Mouse (Mus musculus) monocyte, adult 5-6 weeks (primary cell): Measurements from ENCODE around the gene Gli3. TPM values are rescaled to one million over a fixed set of nuclear protein-coding genes. Genes with fewer than 3 reads are reported as not detected.

Source experiments
- ATAC-seq: fragments of 153-309, 156-312 bp; replicated peaks from 2 replicates; pipeline ENCODE4 v1.8.0; 2017; ENCODE audit warnings: mild to moderate bottlenecking; ENCODE audit not compliant: low TSS enrichment, insufficient number of reproducible peaks, severe bottlenecking, poor library complexity, low FRiP score
- total RNA-seq: library from RNA; stranded (forward); fragments of 200-1000, 200-491, 200-594 nt; gene quantifications from 3 replicates; pipeline ENCODE4 v1.2.3, GENCODE M21; 2017

Gene Gli3
- total RNA-seq, 1 experiment from 2014 or later, result not detected

DNA sequence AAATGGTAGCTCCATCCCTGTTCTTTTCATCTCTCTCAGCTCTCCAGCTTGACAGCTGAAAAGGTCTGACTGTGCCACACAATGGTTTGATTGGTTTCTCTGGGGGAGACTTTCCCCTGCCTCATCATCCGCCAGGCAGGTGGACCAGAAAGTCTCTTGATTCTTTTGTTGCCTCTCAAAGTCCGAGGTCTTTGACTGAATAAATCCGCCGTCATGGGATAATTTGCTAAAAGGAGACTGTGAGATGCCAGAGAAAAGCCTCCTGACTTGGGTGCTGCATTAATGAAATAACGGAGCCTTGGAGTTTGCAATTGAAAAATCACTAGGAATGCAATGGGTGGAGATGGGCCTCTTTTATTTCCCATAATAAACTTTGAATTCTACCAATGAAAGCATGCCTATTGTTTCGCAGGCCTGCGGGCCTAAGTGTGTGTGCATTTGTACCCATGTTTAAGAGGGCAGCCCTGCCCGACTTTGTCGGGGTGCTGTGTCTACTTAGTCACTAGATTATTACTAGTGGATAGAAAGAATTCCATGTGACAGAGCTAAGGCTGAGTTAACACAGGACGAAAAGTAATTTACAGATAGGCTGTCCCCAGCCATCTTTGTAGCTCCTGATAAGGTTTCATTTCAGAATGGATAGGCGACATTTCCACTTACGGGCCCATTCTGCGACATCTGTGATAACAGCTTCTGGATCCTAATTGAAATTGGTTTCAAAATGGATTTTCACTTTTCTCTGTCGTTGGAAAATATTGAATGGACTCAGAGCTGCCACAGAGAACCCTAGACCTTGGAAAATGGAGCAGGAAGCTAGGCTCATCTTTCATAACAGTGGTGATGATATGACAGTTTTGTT lies 23.2 kb downstream of the Gli3 start:
- no peak for ATAC-seq

DNA sequence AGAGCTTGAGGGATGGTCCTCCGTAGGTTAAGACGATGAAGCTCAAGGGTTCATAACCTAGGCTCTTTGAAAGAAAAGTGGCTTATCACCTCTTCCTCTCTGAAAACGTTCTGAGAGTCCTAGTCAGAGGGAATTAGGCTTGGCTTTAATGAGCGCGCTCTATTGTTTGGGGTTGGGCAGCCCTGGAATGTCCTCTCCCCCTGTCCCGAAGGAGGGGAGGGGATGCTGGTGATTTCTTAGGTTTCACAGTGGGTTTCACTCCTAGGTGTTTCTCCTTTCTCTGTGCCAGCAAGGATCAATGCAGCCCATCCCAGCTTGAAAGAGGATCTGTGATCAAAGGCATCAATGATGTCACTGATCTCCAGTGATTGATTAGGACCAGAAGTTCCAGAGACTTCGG lies 24.3 kb downstream of the Gli3 start:
- no peak for ATAC-seq

DNA sequence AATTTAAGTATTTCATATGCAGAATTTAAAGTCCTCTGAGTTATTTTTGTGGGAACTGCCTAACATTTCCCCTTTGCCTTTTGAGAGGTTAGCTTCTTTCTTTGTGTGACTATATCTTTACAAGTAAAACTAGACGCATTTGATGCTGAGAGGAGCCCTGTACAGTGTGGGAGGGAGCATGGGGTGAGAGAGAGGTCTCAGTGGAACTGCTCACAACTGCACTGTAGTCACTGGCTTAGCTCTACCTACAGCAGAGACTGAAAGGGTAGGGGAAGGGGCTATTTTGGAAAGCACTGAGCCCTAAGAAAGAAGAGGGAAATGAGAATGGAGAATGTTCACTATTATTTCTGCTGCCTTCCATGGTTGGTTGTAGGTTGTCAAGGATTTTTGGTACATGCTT lies 25.0 kb downstream of the Gli3 start:
- no peak for ATAC-seq

DNA sequence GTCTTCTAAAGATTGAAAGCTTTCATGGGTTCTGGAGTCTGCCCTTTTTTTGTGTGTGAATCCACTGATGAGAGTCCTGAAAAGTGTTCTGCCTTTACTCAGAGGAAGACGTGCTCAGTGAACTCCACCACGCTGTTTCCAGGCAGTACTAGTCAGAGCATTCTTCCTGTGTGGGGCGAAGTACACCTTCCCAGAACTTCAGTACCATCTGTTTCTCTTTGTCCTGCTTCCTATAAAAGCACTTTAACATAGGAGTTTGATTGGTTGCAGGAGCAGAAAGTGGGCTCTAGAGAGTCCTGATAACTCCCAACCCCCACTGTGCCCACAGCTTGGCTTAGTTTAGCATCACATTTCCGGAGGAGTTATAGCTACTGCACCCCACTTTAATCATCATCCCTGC lies 32.8 kb downstream of the Gli3 start:
- no peak for ATAC-seq

DNA sequence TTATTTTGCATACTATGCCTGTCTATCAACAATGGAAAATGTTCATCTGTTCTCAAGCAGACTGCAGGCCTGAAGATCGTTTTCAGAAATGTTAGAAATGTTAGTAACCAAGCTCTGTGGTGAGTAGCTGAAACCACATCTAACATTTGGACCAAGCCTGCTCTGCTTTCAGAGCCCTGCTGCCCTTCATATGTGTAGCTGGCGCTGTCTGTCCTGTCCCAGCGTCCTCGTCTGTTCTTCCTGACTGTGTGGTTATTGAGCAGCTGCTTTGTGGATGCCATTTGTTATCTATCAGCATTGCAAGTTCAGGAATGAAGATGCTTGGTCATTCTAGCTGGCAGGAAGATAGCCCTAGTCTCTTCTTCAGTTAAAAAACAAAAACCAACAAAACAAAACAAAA lies 35.3 kb downstream of the Gli3 start:
- ATAC-seq, result no peak

DNA sequence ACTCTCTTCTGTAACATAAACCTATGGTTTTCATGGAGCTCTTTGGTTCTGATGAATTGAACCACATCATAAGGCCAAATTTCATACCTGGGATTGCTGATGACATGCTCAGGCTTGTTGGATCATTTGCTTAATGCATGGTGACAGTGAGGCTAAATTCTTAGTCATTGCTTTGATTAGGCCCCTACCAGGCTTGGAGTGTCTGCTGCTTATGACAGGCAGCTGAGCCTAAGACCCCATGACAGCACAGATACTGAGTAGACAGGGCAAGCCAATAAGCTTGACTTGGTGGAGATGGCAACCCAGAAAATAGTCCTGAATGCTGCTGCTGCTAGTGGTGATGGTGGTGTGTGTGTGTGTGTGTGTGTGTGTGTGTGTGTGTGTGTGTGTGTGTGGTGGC lies 47.9 kb downstream of the Gli3 start:
- ATAC-seq, result no peak

DNA sequence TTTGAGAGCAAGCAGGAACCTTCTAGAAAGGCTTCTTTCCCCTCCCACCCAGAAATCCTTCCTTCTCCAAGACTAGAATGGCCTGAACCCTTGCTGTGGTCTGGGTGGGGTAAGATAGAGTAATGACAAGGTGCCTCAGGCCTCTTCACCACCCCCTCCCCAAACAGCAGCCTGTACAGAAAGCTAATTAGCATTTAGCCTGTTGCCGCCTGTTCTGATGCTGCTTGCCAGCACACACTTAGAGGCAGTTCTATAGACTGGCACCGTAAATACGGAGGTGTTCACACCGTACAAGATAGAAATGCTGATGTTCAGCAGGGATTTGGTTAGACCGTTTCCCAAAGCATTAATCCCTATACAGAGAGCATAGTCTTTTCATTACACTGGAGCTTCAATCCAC lies 50.1 kb downstream of the Gli3 start:
- no peak for ATAC-seq

DNA sequence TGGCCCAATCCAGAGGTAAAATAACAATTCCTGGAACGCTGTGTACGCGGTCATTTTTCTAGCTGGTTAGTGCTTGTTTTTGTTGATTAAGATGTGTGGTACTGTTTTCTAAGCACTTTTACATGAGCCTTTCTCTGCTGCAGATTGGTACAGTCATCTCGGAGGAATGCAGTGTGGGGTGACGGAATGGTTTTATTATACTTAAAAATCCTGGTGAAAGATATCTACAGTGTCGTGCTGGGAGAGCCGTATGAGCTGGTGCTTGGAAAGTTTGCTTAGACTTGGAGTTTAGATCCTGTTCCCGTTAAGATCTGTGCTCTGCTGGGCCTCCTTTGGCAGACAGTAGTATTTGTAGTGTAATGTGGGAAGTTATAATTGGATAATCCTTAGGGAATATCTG lies 51.0 kb downstream of the Gli3 start:
- no peak for ATAC-seq

DNA sequence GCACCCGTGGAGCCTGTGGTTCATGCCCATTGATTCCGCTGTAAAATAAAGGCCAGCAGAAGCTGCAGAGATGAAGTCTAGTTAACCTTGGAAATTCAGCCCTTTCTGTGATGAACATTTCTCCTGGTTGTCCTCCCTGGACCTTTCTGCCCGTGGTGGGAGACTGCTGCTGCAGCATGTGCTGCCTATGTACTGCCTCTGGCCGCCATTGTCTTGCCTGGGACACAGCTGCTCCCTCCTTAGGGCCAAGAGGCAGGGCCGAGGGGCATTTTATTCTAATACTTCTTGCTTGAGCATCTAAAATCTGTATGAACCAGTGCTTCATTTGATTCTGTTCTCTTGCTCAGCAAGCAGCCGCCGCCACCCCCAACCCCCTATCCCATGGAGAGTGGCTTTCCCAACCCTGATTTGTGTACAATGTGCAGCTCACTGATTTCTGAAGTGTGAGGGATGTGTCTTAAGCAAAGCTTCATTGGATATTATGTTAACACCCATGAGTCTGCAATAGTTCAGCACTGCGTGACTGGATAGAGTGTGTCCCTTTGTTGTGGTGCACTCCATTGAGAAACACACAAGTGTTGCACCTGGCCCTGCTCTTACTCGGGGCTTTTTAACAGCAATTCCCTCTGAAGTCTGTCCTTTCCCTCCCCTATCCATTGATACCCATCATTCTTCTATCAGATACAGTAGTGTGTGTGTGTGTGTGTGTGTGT lies 54.2 kb downstream of the Gli3 start:
- ATAC-seq, result no peak

DNA sequence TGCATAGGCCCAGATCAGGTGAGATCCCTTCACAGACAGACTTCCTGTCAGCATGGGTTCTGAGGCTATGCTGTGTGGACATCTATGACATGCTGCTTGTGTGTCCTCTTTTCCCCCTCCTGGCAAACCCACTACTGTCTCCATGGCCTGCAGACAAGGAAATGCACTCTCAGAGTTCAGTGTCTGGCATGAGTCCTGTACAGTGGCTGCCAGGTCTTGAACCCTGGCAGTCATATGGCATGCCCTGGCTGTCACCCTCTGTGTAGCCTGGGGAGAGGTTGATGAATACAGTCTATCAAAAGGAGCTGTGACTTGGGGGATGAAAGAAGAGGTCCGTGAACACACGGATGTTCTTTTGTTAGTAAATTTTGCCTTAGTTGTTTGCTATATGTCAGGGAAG lies 57.3 kb downstream of the Gli3 start:
- ATAC-seq, result no peak

DNA sequence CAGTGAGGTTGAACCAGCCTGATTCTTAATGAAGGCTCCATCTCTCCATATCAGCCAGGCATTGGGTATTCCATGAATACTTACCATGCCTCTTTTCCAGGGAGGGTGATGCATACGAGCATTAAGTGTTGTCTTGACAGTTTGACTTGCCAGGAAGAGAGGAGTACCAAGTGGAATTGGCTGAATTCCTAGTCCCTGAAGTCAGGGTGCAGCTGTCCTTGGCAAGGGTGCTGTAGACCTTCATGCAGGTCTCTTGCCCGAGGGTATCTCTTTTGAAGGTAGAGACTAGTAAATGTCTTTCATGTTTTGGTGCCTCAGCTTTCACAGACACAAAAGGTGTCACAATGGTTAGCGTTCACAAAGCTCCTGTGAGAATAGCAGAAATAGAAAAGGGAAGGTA lies 59.1 kb downstream of the Gli3 start:
- ATAC-seq, result no peak

DNA sequence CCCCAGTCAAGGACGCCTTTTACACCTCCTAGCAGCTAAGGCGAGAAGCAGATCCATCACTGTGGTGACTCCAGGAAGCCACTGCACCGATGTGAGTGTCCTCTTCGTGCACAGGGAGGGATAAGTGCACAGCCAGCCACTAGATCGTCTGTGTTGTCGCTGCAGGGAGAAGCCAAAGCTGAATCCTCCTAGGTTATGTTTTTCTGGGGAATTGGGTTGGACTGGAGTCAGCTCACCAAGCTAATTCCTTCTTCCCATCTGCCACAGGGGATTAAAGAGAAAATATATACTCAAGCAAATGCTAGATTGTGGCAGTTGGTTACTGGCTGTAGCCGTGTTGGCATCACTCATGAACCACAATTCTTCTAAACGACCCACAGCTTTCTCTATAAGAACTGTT lies 61.2 kb downstream of the Gli3 start:
- ATAC-seq, result no peak

DNA sequence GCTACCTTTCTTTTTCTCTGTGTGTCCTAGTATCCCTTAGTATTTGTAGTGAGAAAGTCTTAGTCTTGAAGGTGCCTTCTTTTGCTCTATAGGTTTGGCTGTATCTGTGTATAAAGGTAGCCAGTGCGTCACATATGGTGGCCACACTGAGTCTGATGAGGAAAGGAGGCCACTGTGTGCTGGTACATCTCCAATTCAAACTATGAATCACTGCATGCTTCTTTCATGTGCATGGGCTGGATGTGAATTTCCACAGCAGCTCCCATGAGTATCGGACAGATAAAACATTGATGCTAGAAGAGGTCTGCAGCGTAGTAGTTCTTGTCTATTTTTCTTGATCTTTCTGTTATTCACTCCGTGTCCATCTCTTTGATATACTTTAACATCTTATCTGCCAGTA lies 63.7 kb downstream of the Gli3 start:
- ATAC-seq, result no peak

DNA sequence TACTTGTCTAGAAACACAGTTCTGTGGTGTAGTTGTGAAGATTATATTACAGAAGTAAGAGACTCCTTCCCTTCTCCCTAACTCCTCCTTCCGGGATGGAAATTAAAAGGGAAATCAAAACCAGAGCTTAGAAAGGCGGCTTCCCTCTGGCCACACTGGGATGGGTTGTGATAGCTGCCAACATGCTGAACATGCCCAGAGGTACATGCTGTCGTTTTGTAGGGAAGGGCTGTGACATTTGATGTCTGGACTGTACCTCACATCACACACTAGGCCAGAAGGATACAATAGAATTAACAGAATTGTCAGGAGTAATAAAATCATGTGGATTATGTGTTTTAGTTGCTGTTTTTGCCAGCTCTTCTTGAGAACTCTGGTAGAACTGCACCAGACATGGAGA lies 68.5 kb downstream of the Gli3 start:
- no peak for ATAC-seq

DNA sequence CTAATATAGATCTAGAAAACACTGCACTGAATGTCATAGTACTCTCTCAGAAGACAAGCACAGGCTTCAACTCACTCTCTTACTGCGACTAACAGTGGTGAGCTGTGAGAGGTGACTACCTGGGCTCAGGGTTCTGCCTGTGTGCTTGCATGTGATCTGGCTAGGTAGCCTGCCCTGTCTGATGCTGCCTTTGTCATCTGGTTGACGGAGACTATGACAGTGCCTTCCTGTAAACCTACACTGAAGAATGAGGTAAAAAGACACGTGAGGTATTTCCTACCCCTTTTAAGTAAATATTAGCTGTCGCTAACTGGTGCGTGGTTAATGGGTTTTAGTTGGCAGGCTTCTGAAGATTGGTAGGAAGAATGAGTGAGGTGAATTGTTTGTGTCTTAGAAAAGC lies 74.2 kb downstream of the Gli3 start:
- ATAC-seq, result no peak

DNA sequence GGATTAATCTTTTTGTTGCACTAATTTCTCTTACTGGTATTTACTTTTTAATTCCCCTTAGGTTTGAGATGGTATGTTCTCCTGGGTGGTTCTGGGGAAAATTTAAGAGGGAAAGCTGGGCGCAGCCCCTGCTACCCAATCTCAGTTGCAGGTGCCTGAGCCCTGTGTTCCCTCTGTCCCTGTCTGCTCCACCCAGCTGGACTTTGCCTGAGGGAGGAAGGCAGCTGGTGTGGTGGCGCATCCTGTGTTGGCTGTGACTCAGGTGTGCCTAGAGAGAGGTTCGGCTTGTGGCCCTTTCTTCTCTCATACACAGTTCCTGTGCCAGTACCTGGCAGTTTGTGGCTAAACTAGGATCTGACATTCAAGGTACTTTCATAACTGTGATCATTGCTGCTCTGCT lies 74.6 kb downstream of the Gli3 start:
- ATAC-seq, result no peak

DNA sequence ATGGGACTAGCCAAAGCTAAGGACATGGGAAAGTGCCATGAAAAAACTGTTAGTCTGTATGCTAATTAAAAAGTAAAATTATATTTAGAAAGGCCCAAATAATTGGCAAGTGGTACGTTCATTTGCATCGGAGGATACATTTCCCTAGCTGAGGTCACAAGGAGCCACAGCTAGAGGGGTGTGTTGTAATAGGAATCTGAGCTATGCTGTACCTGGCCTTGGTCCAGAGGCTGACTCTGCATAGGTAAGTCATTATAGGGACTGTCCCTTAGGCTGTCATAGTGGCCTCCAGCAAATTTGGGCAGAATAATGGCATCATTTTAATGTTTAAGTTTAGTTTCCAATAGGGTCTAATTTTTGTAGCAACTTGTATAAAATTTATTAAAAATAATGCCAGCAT lies 75.4 kb downstream of the Gli3 start:
- ATAC-seq, result no peak

DNA sequence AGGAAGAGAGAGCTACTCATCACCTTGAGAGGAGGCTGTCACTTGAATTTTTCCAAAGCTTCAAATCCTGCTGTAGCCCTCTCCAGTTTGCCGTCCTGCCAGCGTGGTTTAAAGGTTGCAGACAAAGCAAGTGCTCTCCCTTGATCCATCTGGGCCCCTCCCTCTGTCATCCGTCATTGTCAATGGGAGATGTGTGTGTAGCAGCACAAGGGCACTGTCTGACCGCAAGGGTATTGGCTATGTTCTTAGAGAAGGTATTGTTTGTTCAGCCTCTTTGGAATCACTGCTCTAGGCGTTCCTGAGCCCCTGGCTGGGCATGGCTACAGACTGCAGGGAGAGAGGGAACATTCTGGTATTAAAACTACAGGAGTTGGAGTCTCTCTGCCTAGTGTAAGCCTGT lies 79.0 kb downstream of the Gli3 start:
- ATAC-seq, result no peak

DNA sequence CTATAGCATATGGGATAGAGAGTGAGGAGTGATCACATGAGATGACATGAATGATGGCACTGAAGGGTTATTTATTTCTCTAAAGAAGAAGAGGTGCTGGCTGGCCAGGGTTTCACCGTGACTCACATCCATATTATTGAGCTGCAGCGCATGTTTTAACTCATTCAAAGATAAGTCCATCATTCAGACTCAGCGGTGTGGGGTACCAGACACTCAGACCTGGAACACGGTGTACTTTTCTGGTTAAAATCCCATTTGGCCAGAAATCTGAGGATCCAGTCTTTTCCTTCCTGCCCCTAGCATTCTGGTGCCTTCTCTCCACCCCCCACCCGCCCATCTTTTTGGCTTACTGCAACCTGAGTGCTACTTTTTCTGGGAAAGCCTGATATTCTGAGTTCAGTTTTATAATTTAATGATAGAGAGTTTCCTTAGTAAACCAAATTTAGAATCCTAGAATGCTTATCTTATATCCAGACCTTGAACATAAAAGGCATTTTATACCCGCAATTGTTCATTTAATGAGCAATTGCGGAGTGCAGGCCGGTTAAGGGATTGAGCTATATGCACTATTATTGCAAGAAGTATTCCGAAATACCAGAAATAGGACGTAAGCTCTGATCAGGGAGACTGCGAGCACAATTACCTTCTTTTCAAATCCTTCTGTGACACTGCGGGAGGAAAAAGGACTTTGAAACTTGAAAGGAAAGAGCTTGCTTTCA lies 80.3 kb downstream of the Gli3 start:
- ATAC-seq, result no peak
